Mouse (Mus musculus): ENCODE results near the gene Lmf1. TPM values are rescaled to one million over a fixed set of nuclear protein-coding genes. Genes with fewer than 3 reads are reported as not detected.

Lmf1 gene
- polyA plus RNA-seq, 1 experiment from 2014 or later = 24.2 TPM

GRCm38 (mm10) chr17:25575208-25575971, 3.5 kb upstream of the Lmf1 start:
- Histone ChIP-seq H3K27ac (ENCODE audit: low read depth, low read length) (no peak overlapping the region), H3K27me3 (ENCODE audit: control insufficient read depth, insufficient read depth, low read length) (peaks cover 3% of the 10 kb centered on the region; the same call in 1 of the 2 replicates), H3K4me1 (ENCODE audit: control insufficient read depth, insufficient read depth, low read length) (peaks cover 14% of the 10 kb centered on the region; the same call in 1 of the 2 replicates), H3K36me3 (ENCODE audit: control insufficient read depth, insufficient read depth, low read length) (no peaks in the 10 kb centered on the region), H3K9me3 (ENCODE audit: control insufficient read depth, low read length) (no peaks in the 10 kb centered on the region), H3K4me3 (ENCODE audit: low read depth, low read length) (no peak overlapping the region), H3K9ac (replicated peaks; ENCODE audit: low read depth, low read length) (no peak overlapping the region), H3K4me2 (ENCODE audit: low read depth, low read length) (no peak overlapping the region)
- ATAC-seq (ENCODE audit: low read depth) = no peak
- WGBS = 62% methylated on average over 12 of the region's 12 CpGs

GRCm38 (mm10) chr17:25576034-25576433, 2.9 kb upstream of the Lmf1 start:
- WGBS = 77% methylated on average over 2 of the region's 2 CpGs
- H3K27ac ChIP-seq (ENCODE audit: low read depth, low read length) = no peak overlapping the region

GRCm38 (mm10) chr17:25577263-25577662, 1.6 kb upstream of the Lmf1 start:
- Histone ChIP-seq H3K4me3 (ENCODE audit: low read depth, low read length) (no peak overlapping the region), H3K4me1 (ENCODE audit: control insufficient read depth, insufficient read depth, low read length) (0 out of 2 replicates have a peak, but pooled peaks cover 7% of the 10 kb centered on the region), H3K27ac (ENCODE audit: low read depth, low read length) (no peak overlapping the region), H3K36me3 (ENCODE audit: control insufficient read depth, insufficient read depth, low read length) (no peaks in the 10 kb centered on the region), H3K4me2 (ENCODE audit: low read depth, low read length) (no peak overlapping the region), H3K9me3 (ENCODE audit: control insufficient read depth, low read length) (no peaks in the 10 kb centered on the region), H3K9ac (replicated peaks; ENCODE audit: low read depth, low read length) (no peak overlapping the region), H3K27me3 (ENCODE audit: control insufficient read depth, insufficient read depth, low read length) (no peaks in the 10 kb centered on the region)
- ATAC-seq (ENCODE audit: low read depth) = no peak
- WGBS = 57% methylated on average over 6 of the region's 6 CpGs

More at GRCm38 (mm10) chr17:25576034-25576433, 2.9 kb upstream of the Lmf1 start:
- Histone ChIP-seq H3K9me3 (ENCODE audit: control insufficient read depth, low read length) (no peaks in the 10 kb centered on the region), H3K4me2 (ENCODE audit: low read depth, low read length) (no peak overlapping the region), H3K36me3 (ENCODE audit: control insufficient read depth, insufficient read depth, low read length) (no peaks in the 10 kb centered on the region), H3K4me1 (ENCODE audit: control insufficient read depth, insufficient read depth, low read length) (peaks cover 10% of the 10 kb centered on the region; the same call in 1 of the 2 replicates), H3K27me3 (ENCODE audit: control insufficient read depth, insufficient read depth, low read length) (no peaks in the 10 kb centered on the region), H3K9ac (replicated peaks; ENCODE audit: low read depth, low read length) (no peak overlapping the region), H3K4me3 (ENCODE audit: low read depth, low read length) (no peak overlapping the region)
- ATAC-seq (ENCODE audit: low read depth) = no peak

DNA sequence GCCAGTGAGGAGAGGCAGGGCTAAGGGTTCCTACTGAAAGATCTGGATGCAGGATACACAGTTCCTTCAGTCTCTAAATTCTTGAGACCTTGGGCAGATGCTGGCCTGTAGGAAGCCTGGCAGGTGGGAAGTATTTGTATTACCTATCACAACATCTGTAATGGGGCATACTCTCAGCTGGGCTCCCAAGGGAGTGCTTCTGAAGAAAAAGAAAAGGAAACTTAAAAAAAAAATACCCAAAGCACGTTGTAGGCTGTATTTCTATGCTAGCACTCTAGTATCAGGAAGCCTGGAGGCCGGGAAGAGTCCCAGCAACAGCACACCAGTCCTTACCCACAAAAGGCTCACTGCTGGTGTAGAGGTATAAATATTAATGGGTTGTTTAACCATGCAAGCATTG, 1.2 kb upstream of the Lmf1 start:
- Histone ChIP-seq H3K27ac (ENCODE audit: low read depth, low read length) (no peak overlapping the region), H3K9me3 (ENCODE audit: control insufficient read depth, low read length) (no peaks in the 10 kb centered on the region), H3K4me1 (ENCODE audit: control insufficient read depth, insufficient read depth, low read length) (0 out of 2 replicates have a peak, but pooled peaks cover 7% of the 10 kb centered on the region), H3K9ac (replicated peaks; ENCODE audit: low read depth, low read length) (no peak overlapping the region), H3K4me3 (ENCODE audit: low read depth, low read length) (no peak overlapping the region), H3K4me2 (ENCODE audit: low read depth, low read length) (no peak overlapping the region), H3K36me3 (ENCODE audit: control insufficient read depth, insufficient read depth, low read length) (no peaks in the 10 kb centered on the region), H3K27me3 (ENCODE audit: control insufficient read depth, insufficient read depth, low read length) (no peaks in the 10 kb centered on the region)
- 41% methylated on average over 2 of the region's 2 CpGs for WGBS
- no peak for ATAC-seq (ENCODE audit: low read depth)

GRCm38 (mm10) chr17:25579332-25580047, 605 bp downstream of the Lmf1 start:
- H3K4me3 ChIP-seq (ENCODE audit: low read depth, low read length) = peak overlapping the region; percentile 67
- peak overlapping the region; percentile 52; the same call in 1 of the 2 replicates for H3K27ac ChIP-seq (ENCODE audit: low read depth, low read length)
- H3K4me2 ChIP-seq (ENCODE audit: low read depth, low read length) = peak overlapping the region; percentile 65
- H3K36me3 ChIP-seq (ENCODE audit: control insufficient read depth, insufficient read depth, low read length) = no peaks in the 10 kb centered on the region
- ATAC-seq (ENCODE audit: low read depth) = peak; percentile 45
- peak overlapping the region; percentile 76 for H3K9ac ChIP-seq (replicated peaks; ENCODE audit: low read depth, low read length)
- H3K9me3 ChIP-seq (ENCODE audit: control insufficient read depth, low read length) = no peaks in the 10 kb centered on the region
- H3K4me1 ChIP-seq (ENCODE audit: control insufficient read depth, insufficient read depth, low read length) = 0 out of 2 replicates have a peak, but pooled peaks cover 7% of the 10 kb centered on the region
- WGBS = 5% methylated on average over 21 of the region's 21 CpGs
- H3K27me3 ChIP-seq (ENCODE audit: control insufficient read depth, insufficient read depth, low read length) = no peaks in the 10 kb centered on the region

GRCm38 (mm10) chr17:25582076-25582475, 3.2 kb downstream of the Lmf1 start:
- 0 out of 2 replicates have a peak, but pooled peaks cover 3% of the 10 kb centered on the region for H3K4me1 ChIP-seq (ENCODE audit: control insufficient read depth, insufficient read depth, low read length)
- no peak overlapping the region for H3K4me3 ChIP-seq (ENCODE audit: low read depth, low read length)
- no peaks in the 10 kb centered on the region for H3K27me3 ChIP-seq (ENCODE audit: control insufficient read depth, insufficient read depth, low read length)
- no peaks in the 10 kb centered on the region for H3K36me3 ChIP-seq (ENCODE audit: control insufficient read depth, insufficient read depth, low read length)
- no peak overlapping the region for H3K27ac ChIP-seq (ENCODE audit: low read depth, low read length)
- no peak overlapping the region for H3K4me2 ChIP-seq (ENCODE audit: low read depth, low read length)
- ATAC-seq (ENCODE audit: low read depth) = no peak
- no peaks in the 10 kb centered on the region for H3K9me3 ChIP-seq (ENCODE audit: control insufficient read depth, low read length)
- no peak overlapping the region for H3K9ac ChIP-seq (replicated peaks; ENCODE audit: low read depth, low read length)
- 78% methylated on average over 8 of the region's 8 CpGs for WGBS

GRCm38 (mm10) chr17:25583099-25583498, 4.2 kb downstream of the Lmf1 start:
- Histone ChIP-seq H3K27me3 (ENCODE audit: control insufficient read depth, insufficient read depth, low read length) (no peaks in the 10 kb centered on the region), H3K4me3 (ENCODE audit: low read depth, low read length) (no peak overlapping the region), H3K9me3 (ENCODE audit: control insufficient read depth, low read length) (no peaks in the 10 kb centered on the region), H3K36me3 (ENCODE audit: control insufficient read depth, insufficient read depth, low read length) (peaks cover 3% of the 10 kb centered on the region; the same call in 1 of the 2 replicates), H3K27ac (ENCODE audit: low read depth, low read length) (no peak overlapping the region), H3K4me1 (ENCODE audit: control insufficient read depth, insufficient read depth, low read length) (0 out of 2 replicates have a peak, but pooled peaks cover 3% of the 10 kb centered on the region), H3K9ac (replicated peaks; ENCODE audit: low read depth, low read length) (no peak overlapping the region), H3K4me2 (ENCODE audit: low read depth, low read length) (no peak overlapping the region)
- WGBS = 89% methylated on average over 4 of the region's 4 CpGs
- ATAC-seq (ENCODE audit: low read depth) = no peak

- Histone ChIP-seq H3K27ac (ENCODE audit: low read depth, low read length) (no peak overlapping the region), H3K9me3 (ENCODE audit: control insufficient read depth, low read length) (no peaks in the 10 kb centered on the region), H3K9ac (replicated peaks; ENCODE audit: low read depth, low read length) (no peak overlapping the region), H3K4me3 (ENCODE audit: low read depth, low read length) (no peak overlapping the region), H3K4me2 (ENCODE audit: low read depth, low read length) (no peak overlapping the region), H3K36me3 (ENCODE audit: control insufficient read depth, insufficient read depth, low read length) (peaks cover 9% of the 10 kb centered on the region; the same call in 1 of the 2 replicates), H3K4me1 (ENCODE audit: control insufficient read depth, insufficient read depth, low read length) (no peaks in the 10 kb centered on the region), H3K27me3 (ENCODE audit: control insufficient read depth, insufficient read depth, low read length) (no peaks in the 10 kb centered on the region)
- 86% methylated on average over 8 of the region's 8 CpGs for WGBS
- ATAC-seq (ENCODE audit: low read depth) = no peak
Observed at GRCm38 (mm10) chr17:25583858-25584257, 5.0 kb downstream of the Lmf1 start.

GRCm38 (mm10) chr17:25584646-25585045, 5.8 kb downstream of the Lmf1 start:
- no peak for ATAC-seq (ENCODE audit: low read depth)
- H3K4me3 ChIP-seq (ENCODE audit: low read depth, low read length) = no peak overlapping the region
- no peak overlapping the region for H3K27ac ChIP-seq (ENCODE audit: low read depth, low read length)
- WGBS = 91% methylated on average over 9 of the region's 9 CpGs
- peaks cover 9% of the 10 kb centered on the region; the same call in 1 of the 2 replicates for H3K36me3 ChIP-seq (ENCODE audit: control insufficient read depth, insufficient read depth, low read length)
- H3K4me2 ChIP-seq (ENCODE audit: low read depth, low read length) = no peak overlapping the region
- no peaks in the 10 kb centered on the region for H3K4me1 ChIP-seq (ENCODE audit: control insufficient read depth, insufficient read depth, low read length)
- H3K9me3 ChIP-seq (ENCODE audit: control insufficient read depth, low read length) = no peaks in the 10 kb centered on the region
- H3K27me3 ChIP-seq (ENCODE audit: control insufficient read depth, insufficient read depth, low read length) = no peaks in the 10 kb centered on the region
- H3K9ac ChIP-seq (replicated peaks; ENCODE audit: low read depth, low read length) = no peak overlapping the region

Measured in neural tube, embryonic 14.5 days (tissue).